Mouse (Mus musculus) G1E (cell line): ENCODE data around the gene Pde2a.

Experiments
- CTCF ChIP-seq: IDR thresholded peaks from 2 replicates; pipeline ENCODE4 v1.5.1; 2012; ENCODE audit warnings: low read depth, low read length, inconsistent platforms, mixed read lengths
- GATA1 ChIP-seq: IDR thresholded peaks from 2 replicates; pipeline ENCODE4 v1.6.1; 2012; ENCODE audit warnings: borderline replicate concordance, low read length, inconsistent platforms, mixed read lengths
- GATA2 ChIP-seq: IDR thresholded peaks from 2 replicates; pipeline ENCODE4 v1.6.1; 2012; ENCODE audit warnings: low read depth, low read length, inconsistent platforms, borderline replicate concordance
- POLR2AphosphoS5 ChIP-seq: IDR thresholded peaks from 2 replicates; pipeline ENCODE4 v1.6.1; 2012; ENCODE audit warnings: low read depth, low read length, inconsistent platforms; ENCODE audit not compliant: insufficient replicate concordance
- TAL1 ChIP-seq: conservative IDR thresholded peaks from 2 replicates; pipeline ENCODE4 v1.6.1; 2012; ENCODE audit warnings: low read depth, low read length, inconsistent platforms, mixed read lengths

DNA sequence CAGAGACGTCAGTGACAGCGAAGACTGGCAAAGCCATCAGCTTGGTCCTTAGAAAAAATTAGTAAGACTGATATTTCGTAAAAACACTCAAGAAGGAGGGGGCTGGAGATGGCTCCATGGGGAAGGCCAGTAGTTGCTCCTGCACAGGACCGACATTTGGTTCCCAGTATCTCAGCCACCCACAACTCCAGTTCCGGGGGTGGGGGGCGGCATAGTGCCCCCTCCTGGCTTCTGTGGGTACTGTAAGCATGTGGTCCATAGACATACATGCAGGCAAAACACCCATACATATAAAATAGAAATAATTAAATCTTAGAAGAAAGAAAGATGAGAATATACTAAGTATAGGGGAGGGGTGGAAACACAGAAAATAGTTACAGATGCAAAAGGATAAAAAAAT is 95.0 kb downstream of the Pde2a start:
- TF ChIP-seq CTCF, result no peak
- TF ChIP-seq POLR2AphosphoS5, result no peak
- no peak for TF ChIP-seq GATA1
- no peak for TF ChIP-seq GATA2
- TF ChIP-seq TAL1, result no peak
